Mouse (Mus musculus) mouse embryonic stem cell (cell line): Measurements from ENCODE around the gene Utrn.

ENCODE experiments used
- in situ Hi-C, 2 experiments: fragments of 300-500 bp; cut with MboI; formaldehyde crosslinking; loops; 1 replicate in 1 of 2; 3 replicates in 1 of 2; pipeline ENCODE4 v1.14.3; 2019 to 2020; ENCODE audit warnings: low sequenced_read_pairs in 2 of 2, low pct_unique_long_range_greater_than_20kb in 1 of 2, mixed read lengths in 1 of 2; ENCODE audit not compliant: unreplicated experiment in 1 of 2

Gene Utrn

GRCm38 (mm10) chr10:12547037-12547625 lies 322.0 kb downstream of the Utrn start:
- in situ Hi-C loops, result no loop called here

- in situ Hi-C loops, result no loop called here
Measured at GRCm38 (mm10) chr10:12545440-12545839, 323.7 kb downstream of the Utrn start.

- in situ Hi-C loops, result no loop called here
Measured at GRCm38 (mm10) chr10:12541757-12542156, 327.4 kb downstream of the Utrn start.

- in situ Hi-C loops, result no loop called here
Measured at GRCm38 (mm10) chr10:12535272-12535671, 333.9 kb downstream of the Utrn start.

GRCm38 (mm10) chr10:12534801-12535200 lies 334.4 kb downstream of the Utrn start:
- in situ Hi-C loops, result no loop called here

GRCm38 (mm10) chr10:12534301-12534700 lies 334.9 kb downstream of the Utrn start:
- in situ Hi-C loops, result no loop called here

- in situ Hi-C loops, result no loop called here
Measured at GRCm38 (mm10) chr10:12522078-12522477, 347.1 kb downstream of the Utrn start.

GRCm38 (mm10) chr10:12518162-12518561 lies 351.0 kb downstream of the Utrn start:
- in situ Hi-C loops, result no loop called here

- in situ Hi-C loops, result no loop called here
Measured at GRCm38 (mm10) chr10:12505568-12505967, 363.6 kb downstream of the Utrn start.

- in situ Hi-C loops, result no loop called here
Measured at GRCm38 (mm10) chr10:12500489-12500888, 368.7 kb downstream of the Utrn start.

- in situ Hi-C loops, result no loop called here
Measured at GRCm38 (mm10) chr10:12497555-12497954, 371.6 kb downstream of the Utrn start.

- in situ Hi-C loops, result no loop called here
Measured at GRCm38 (mm10) chr10:12489551-12490177, 379.5 kb downstream of the Utrn start.

- in situ Hi-C loops, result no loop called here
Measured at GRCm38 (mm10) chr10:12488518-12488917, 380.6 kb downstream of the Utrn start.

- in situ Hi-C loops, result no loop called here
Measured at GRCm38 (mm10) chr10:12488117-12488516, 381.0 kb downstream of the Utrn start.

- in situ Hi-C loops, result no loop called here
Measured at GRCm38 (mm10) chr10:12483494-12483893, 385.7 kb downstream of the Utrn start.

GRCm38 (mm10) chr10:12482975-12483374 lies 386.2 kb downstream of the Utrn start:
- in situ Hi-C loops, result no loop called here

GRCm38 (mm10) chr10:12474850-12475621 lies 394.1 kb downstream of the Utrn start:
- in situ Hi-C loops, result no loop called here

GRCm38 (mm10) chr10:12469391-12470057 lies 399.6 kb downstream of the Utrn start:
- in situ Hi-C loops, result no loop called here

GRCm38 (mm10) chr10:12467544-12467943 lies 401.6 kb downstream of the Utrn start:
- in situ Hi-C loops, result no loop called here
